Mouse (Mus musculus) CD4-positive naive resting alpha-beta T cell, adult 76 days (primary cell): Measurements from ENCODE around the gene Slc37a1. TPM values are rescaled to one million over a fixed set of nuclear protein-coding genes. Genes with fewer than 3 reads are reported as not detected.

Source experiments
- total RNA-seq: library from RNA; stranded (reverse); gene quantifications from one replicate; pipeline ENCODE4 v1.2.4, GENCODE M21; 2023

The Slc37a1 gene
- total RNA-seq: 68.3 TPM

DNA sequence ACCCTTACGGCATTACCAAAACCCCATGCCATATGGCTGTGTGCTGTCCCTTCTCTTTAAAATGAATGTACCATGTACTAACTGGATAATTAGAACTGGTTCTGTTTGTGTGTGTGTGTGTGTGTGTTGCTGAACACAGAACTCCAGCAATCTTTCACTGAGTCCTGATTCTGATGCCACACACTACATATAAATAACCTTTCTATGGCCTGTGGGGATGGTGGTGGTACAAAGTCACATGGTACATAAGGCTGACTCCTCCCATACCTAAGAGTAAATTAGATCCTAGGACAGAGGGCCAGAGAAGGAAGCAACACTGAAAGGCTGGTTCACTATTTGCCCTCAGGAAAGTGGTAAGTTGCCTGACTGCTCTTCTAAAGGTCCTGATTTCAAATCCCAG is at the start of gene Slc37a1:
TSS of gene Slc37a1 (plus strand) at position 301 of the 400 bp plus-strand sequence.

GRCm38 (mm10) chr17:31276922-31277918 is 9.4 kb upstream of the Slc37a1 start, which contains the start of gene Rsph1:
Rsph1 (minus strand) TSS chr17:31277383.

GRCm38 (mm10) chr17:31385671-31386665 is 99.4 kb downstream of the Slc37a1 start, which contains the start of gene Pde9a:
Pde9a (plus strand) TSS chr17:31386210.

Other genes starting within 250 kb of the Slc37a1 start
- 124 TPM for gene Abcg1, start 229.1 kb upstream of the Slc37a1 start, total RNA-seq
- gene Tff3, start 157.1 kb upstream of the Slc37a1 start, total RNA-seq: not detected
- not detected for gene Tff2, start 142.5 kb upstream of the Slc37a1 start, total RNA-seq
- not detected for gene Tff1, start 121.5 kb upstream of the Slc37a1 start, total RNA-seq
- 0.47 TPM for gene Tmprss3, start 87.8 kb upstream of the Slc37a1 start, total RNA-seq
- 92.4 TPM for gene Ubash3a, start 78.9 kb upstream of the Slc37a1 start, total RNA-seq
- gene Rsph1, start 9.4 kb upstream of the Slc37a1 start, total RNA-seq: not detected
- gene Pde9a, start 99.4 kb downstream of the Slc37a1 start, total RNA-seq: 1.2 TPM
- 47.8 TPM for gene Wdr4, start 233.2 kb downstream of the Slc37a1 start, total RNA-seq
- gene Ndufv3, start 233.3 kb downstream of the Slc37a1 start, total RNA-seq: 95.1 TPM